Mouse (Mus musculus): Measurements from ENCODE around the gene E2f1. TPM values are rescaled to one million over a fixed set of nuclear protein-coding genes. Genes with fewer than 3 reads are reported as not detected.

The E2f1 gene
- polyA plus RNA-seq, 1 experiment from 2014 or later: 22.6 TPM

DNA sequence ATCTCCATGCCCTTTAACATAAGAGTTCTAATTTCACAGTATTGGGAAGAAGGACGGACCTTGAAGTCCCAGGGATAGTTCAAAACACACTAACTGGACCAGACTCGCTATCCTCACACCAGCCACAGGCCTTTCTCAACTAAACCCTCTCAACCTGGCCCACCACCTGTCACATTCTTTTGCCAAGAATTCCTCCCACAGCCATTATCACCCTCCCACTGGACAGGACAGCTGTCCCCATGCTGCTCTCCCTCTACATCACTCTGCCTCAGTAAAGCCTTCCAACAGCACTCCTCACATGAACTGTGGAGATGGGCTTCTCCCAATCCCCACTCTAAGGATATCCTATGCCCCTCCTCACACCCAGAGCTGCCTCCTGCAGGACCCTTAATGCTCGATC is 4.1 kb downstream of the E2f1 start:
- peak overlapping the region; percentile 36; the same call in 1 of the 2 replicates for H3K9ac ChIP-seq
- no peak for ATAC-seq (ENCODE audit: insufficient number of reproducible peaks, insufficient read depth, low FRiP score, low TSS enrichment, low read depth)

GRCm38 (mm10) chr2:154563612-154564170 is 6.0 kb downstream of the E2f1 start:
- Histone ChIP-seq H3K9ac (no peak overlapping the region), H3K4me1 (peaks cover 44% of the 10 kb centered on the region), H3K4me3 (no peak overlapping the region), H3K27me3 (no peaks in the 10 kb centered on the region), H3K27ac (no peak overlapping the region), H3K4me2 (no peak overlapping the region), H3K9me3 (no peaks in the 10 kb centered on the region), H3K36me3 (peaks cover 33% of the 10 kb centered on the region)
- 89% methylated on average over 22 of the region's 22 CpGs for whole genome bisulfite sequencing
- no peak for ATAC-seq (ENCODE audit: insufficient number of reproducible peaks, insufficient read depth, low FRiP score, low TSS enrichment, low read depth)

More for the DNA sequence above, 4.1 kb downstream of the E2f1 start:
- Histone ChIP-seq H3K36me3 (peaks cover 30% of the 10 kb centered on the region), H3K27me3 (no peaks in the 10 kb centered on the region), H3K4me3 (no peak overlapping the region), H3K27ac (no peak overlapping the region), H3K9me3 (no peaks in the 10 kb centered on the region), H3K4me1 (peaks cover 41% of the 10 kb centered on the region), H3K4me2 (no peak overlapping the region)
- 81% methylated on average over 3 of the region's 3 CpGs for WGBS

DNA sequence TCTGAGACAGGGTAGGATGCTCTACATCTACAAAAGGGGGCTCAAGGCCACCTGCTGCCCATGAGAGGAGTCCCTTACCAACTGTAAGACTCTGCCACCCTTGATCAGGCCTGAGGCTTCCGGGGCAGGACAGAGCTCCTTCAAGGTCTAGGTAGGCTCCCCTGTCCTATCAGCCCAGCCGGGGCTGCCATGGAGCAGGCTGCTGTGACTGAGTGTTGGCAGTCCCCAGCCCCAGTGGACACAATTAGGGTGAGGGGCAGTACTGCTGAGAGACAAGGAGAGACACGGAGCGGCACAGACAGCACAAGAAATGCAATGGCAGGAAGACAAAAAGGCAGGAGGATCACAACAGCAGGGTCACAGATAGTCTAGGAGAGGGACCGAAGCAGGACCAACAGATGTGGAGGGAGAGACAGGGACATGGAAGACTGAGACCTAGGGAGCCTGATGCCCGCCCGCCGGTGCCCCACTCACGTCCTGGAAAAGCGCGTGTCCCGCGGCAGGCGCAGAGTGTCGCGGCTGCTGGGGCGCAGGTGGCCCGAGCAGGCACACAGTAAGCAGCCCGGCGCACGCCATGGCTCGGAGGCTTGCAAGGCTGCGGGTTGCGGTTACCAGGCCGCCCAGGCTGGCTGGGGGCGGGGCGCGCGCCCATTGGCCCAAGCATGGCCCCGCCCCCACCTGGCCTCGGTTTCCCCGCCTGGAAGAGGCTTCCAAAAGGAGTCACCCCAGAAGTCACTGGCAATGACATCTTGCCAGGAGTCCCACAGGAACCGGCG is 11.2 kb downstream of the E2f1 start, which contains the start of gene Necab3:
TSS of gene Necab3 (minus strand) at position 627 of the 776 bp plus-strand sequence.
- Histone ChIP-seq H3K9me3 (no peaks in the 10 kb centered on the region), H3K27ac (peak within 1 kb of the TSS; percentile 28), H3K4me2 (peak within 1 kb of the TSS; percentile 66), H3K27me3 (0 out of 2 replicates have a peak, but pooled peaks cover 4% of the 10 kb centered on the region), H3K4me1 (peaks cover 35% of the 10 kb centered on the region), H3K9ac (peak within 1 kb of the TSS; percentile 64), H3K36me3 (peaks cover 24% of the 10 kb centered on the region), H3K4me3 (peak within 1 kb of the TSS; percentile 37)
- ATAC-seq (ENCODE audit: insufficient number of reproducible peaks, insufficient read depth, low FRiP score, low TSS enrichment, low read depth): no peak
- 3% methylated on average over 34 of the region's 34 CpGs for WGBS

DNA sequence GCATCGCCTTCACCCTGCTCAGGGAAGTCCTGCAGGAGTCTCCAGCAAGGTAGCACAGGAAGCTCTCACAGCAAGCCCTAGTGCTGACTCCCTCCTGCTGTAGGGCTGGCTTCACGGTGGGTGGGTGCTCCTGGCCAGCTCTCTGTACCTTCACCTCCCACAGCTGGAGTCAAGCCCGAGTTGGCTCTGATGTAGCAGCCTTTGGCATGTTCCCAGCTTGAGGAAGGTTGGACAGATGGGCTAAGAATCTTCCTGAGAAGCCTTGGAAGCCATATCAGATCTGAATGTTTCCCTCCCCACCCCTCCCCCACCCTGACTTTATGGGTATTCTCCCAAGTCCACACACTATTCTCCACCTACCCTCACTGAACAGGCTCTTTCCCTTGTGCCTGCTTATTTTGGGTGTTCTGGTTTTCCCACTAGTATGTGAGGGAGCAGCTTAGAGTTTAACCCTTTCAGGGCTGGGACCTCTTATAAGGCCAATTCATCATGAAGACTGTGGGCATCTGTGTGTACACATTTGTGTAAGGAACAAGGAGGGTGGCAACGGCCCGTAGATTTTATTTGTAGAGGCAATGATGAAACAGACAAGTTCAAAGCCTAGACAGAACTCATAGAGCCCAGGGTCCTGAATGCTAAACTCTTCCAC is 12.4 kb downstream of the E2f1 start:
- H3K27me3 ChIP-seq: peaks cover 12% of the 10 kb centered on the region
- WGBS: 51% methylated on average over 5 of the region's 5 CpGs
- H3K36me3 ChIP-seq: peaks cover 12% of the 10 kb centered on the region
- no peak overlapping the region for H3K27ac ChIP-seq
- no peak overlapping the region for H3K4me3 ChIP-seq
- H3K4me2 ChIP-seq: no peak overlapping the region
- H3K9me3 ChIP-seq: no peaks in the 10 kb centered on the region
- peaks cover 41% of the 10 kb centered on the region for H3K4me1 ChIP-seq
- H3K9ac ChIP-seq: peak overlapping the region; percentile 21; the same call in 1 of the 2 replicates
- no peak for ATAC-seq (ENCODE audit: insufficient number of reproducible peaks, insufficient read depth, low FRiP score, low TSS enrichment, low read depth)

DNA sequence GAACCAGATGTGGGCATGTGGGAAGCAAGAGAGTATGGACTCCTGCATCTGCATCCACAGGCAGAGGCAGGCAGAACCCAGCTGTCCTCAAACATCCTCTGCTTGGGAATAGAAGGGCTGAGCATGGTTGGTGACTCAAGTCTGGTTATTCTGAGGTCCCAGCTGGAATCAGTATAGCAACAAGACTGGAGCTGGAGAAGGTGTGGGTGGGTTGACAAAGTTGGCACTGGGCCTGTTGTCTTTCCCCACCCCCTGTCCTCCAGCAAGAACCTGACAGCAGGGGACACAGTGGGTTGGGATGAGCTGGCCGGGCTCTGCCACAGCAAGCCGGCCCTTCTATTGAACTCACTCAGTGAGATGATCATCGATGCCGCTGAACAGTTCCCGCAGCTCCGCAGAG is 14.5 kb downstream of the E2f1 start:
- Histone ChIP-seq H3K4me2 (no peak overlapping the region), H3K9me3 (no peaks in the 10 kb centered on the region), H3K9ac (0 out of 2 replicates have a peak overlapping the region, but pooled peaks have one; percentile 17), H3K27ac (no peak overlapping the region), H3K4me1 (peaks cover 49% of the 10 kb centered on the region), H3K27me3 (peaks cover 33% of the 10 kb centered on the region), H3K36me3 (no peaks in the 10 kb centered on the region), H3K4me3 (no peak overlapping the region)
- 91% methylated on average over 6 of the region's 6 CpGs for WGBS
- no peak for ATAC-seq (ENCODE audit: insufficient number of reproducible peaks, insufficient read depth, low FRiP score, low TSS enrichment, low read depth)

- ATAC-seq (ENCODE audit: insufficient number of reproducible peaks, insufficient read depth, low FRiP score, low TSS enrichment, low read depth): peak; percentile 8; the same call in 1 of the 2 replicates
- Histone ChIP-seq H3K27me3 (peaks cover 35% of the 10 kb centered on the region), H3K36me3 (no peaks in the 10 kb centered on the region), H3K9me3 (no peaks in the 10 kb centered on the region), H3K9ac (peak overlapping the region; percentile 40), H3K4me1 (peaks cover 42% of the 10 kb centered on the region), H3K4me2 (peak overlapping the region; percentile 53), H3K27ac (no peak overlapping the region; the same call in 1 of the 2 replicates), H3K4me3 (peak overlapping the region; percentile 23; the same call in 1 of the 2 replicates)
- 25% methylated on average over 27 of the region's 27 CpGs for WGBS
Measured at GRCm38 (mm10) chr2:154552424-154552907, 17.2 kb downstream of the E2f1 start.

DNA sequence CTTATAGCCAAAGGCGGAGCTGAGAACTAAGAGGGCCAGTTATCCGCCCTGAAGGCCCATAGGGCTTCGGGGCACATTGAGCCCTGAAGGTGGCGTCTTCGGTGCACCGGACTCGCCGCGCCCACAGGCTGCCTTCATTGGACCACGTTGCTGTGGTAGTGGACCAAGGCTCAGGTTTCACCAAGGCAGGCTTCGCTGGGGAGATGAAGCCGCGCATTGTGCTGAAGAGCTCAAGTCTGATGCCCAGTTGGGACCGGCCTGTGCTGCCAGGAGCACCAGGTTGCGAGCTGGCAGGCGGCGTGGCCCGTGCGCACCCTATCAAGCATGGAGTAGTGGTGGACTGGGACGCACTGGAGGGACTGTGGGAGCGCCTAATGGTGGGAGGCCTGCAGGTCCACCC is 17.8 kb downstream of the E2f1 start:
- no peak for ATAC-seq (ENCODE audit: insufficient number of reproducible peaks, insufficient read depth, low FRiP score, low TSS enrichment, low read depth)
- no peaks in the 10 kb centered on the region for H3K36me3 ChIP-seq
- peak overlapping the region; percentile 53 for H3K4me2 ChIP-seq
- no peaks in the 10 kb centered on the region for H3K9me3 ChIP-seq
- WGBS: 39% methylated on average over 21 of the region's 21 CpGs
- H3K9ac ChIP-seq: peak overlapping the region; percentile 40; the same call in 1 of the 2 replicates
- peaks cover 35% of the 10 kb centered on the region for H3K27me3 ChIP-seq
- H3K4me3 ChIP-seq: peak overlapping the region; percentile 23; the same call in 1 of the 2 replicates
- peaks cover 36% of the 10 kb centered on the region for H3K4me1 ChIP-seq
- no peak overlapping the region for H3K27ac ChIP-seq

DNA sequence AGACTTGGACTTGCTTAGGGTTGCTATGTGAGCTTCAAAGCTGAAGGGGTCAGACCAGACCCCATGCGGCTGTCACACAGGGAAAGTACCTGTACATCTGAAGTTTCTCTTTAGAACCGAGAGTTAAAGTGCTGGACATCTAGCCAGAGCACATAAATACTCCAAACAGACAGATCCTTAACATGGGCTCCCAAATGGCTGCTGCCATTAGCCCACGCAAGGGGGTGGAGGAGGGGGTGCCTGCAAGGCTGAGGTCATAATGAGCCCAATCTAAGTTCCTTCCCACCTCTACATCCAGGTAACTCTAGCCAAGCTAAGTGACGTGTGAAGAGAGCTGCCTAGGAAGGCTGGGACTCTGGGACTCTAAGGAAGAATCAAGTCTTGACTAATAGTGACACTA is 18.2 kb downstream of the E2f1 start, which contains the start of gene Actl10:
TSS of gene Actl10 (plus strand) at position 301 of the 400 bp plus-strand sequence.
- Histone ChIP-seq H3K4me2 (peak within 1 kb of the TSS; percentile 53), H3K4me1 (peaks cover 34% of the 10 kb centered on the region), H3K27ac (no peak within 1 kb of the TSS; the same call in 1 of the 2 replicates), H3K9me3 (no peaks in the 10 kb centered on the region), H3K27me3 (peaks cover 35% of the 10 kb centered on the region), H3K4me3 (peak within 1 kb of the TSS; percentile 23; the same call in 1 of the 2 replicates), H3K36me3 (no peaks in the 10 kb centered on the region), H3K9ac (peak within 1 kb of the TSS; percentile 40)
- no peak for ATAC-seq (ENCODE audit: insufficient number of reproducible peaks, insufficient read depth, low FRiP score, low TSS enrichment, low read depth)
- 79% methylated on average over 4 of the region's 4 CpGs for WGBS

- no peaks in the 10 kb centered on the region for H3K36me3 ChIP-seq
- peaks cover 35% of the 10 kb centered on the region for H3K27me3 ChIP-seq
- peaks cover 34% of the 10 kb centered on the region for H3K4me1 ChIP-seq
- no peak overlapping the region for H3K4me2 ChIP-seq
- no peak overlapping the region for H3K9ac ChIP-seq
- H3K27ac ChIP-seq: no peak overlapping the region
- H3K4me3 ChIP-seq: no peak overlapping the region
- no peaks in the 10 kb centered on the region for H3K9me3 ChIP-seq
- no peak for ATAC-seq (ENCODE audit: insufficient number of reproducible peaks, insufficient read depth, low FRiP score, low TSS enrichment, low read depth)
- 69% methylated on average over 2 of the region's 2 CpGs for WGBS
Measured at GRCm38 (mm10) chr2:154550937-154551336, 18.8 kb downstream of the E2f1 start.

GRCm38 (mm10) chr2:154549886-154550189 is 19.9 kb downstream of the E2f1 start:
- Histone ChIP-seq H3K4me1 (peaks cover 34% of the 10 kb centered on the region), H3K27ac (no peak overlapping the region), H3K27me3 (peaks cover 35% of the 10 kb centered on the region), H3K4me3 (peak overlapping the region; percentile 48), H3K36me3 (no peaks in the 10 kb centered on the region), H3K9me3 (no peaks in the 10 kb centered on the region), H3K9ac (peak overlapping the region; percentile 72), H3K4me2 (peak overlapping the region; percentile 96)
- WGBS: 16% methylated on average over 20 of the region's 20 CpGs
- ATAC-seq (ENCODE audit: insufficient number of reproducible peaks, insufficient read depth, low FRiP score, low TSS enrichment, low read depth): no peak

GRCm38 (mm10) chr2:154549127-154549885 is 20.4 kb downstream of the E2f1 start:
- peak; percentile 68; the same call in 1 of the 2 replicates for ATAC-seq (ENCODE audit: insufficient number of reproducible peaks, insufficient read depth, low FRiP score, low TSS enrichment, low read depth)
- WGBS: 3% methylated on average over 48 of the region's 48 CpGs
- Histone ChIP-seq H3K36me3 (no peaks in the 10 kb centered on the region), H3K27ac (no peak overlapping the region), H3K9me3 (no peaks in the 10 kb centered on the region), H3K4me1 (peaks cover 32% of the 10 kb centered on the region), H3K27me3 (peaks cover 35% of the 10 kb centered on the region), H3K4me2 (peak overlapping the region; percentile 96), H3K9ac (peak overlapping the region; percentile 72), H3K4me3 (peak overlapping the region; percentile 48)
